Mouse (Mus musculus) embryonic facial prominence, embryonic 13.5 days (tissue): ENCODE measurements around the gene Gm813. TPM values are rescaled to one million over a fixed set of nuclear protein-coding genes. Genes with fewer than 3 reads are reported as not detected.
"Not testable (repeated sequence)": the region's sequence is repeated elsewhere in the genome, so short reads cannot be mapped to it uniquely, and the experiment has no call there.

ENCODE experiments used
- ATAC-seq: fragments of 200-750 bp; cut with Nextera tagmentation; 2 replicates; pipeline ENCODE4 v1.8.0; 2017; ENCODE audit warnings: low read depth; ENCODE audit not compliant: insufficient number of reproducible peaks, insufficient read depth, low FRiP score, low TSS enrichment
- H3K27ac ChIP-seq: fragments of 300-500 bp; sonication (generic); 2 replicates; pipeline ENCODE4 v1.5.1; 2015; ENCODE audit warnings: moderate library complexity, mild to moderate bottlenecking, inconsistent platforms
- H3K27me3 ChIP-seq: fragments of 300-500 bp; sonication (generic); 2 replicates; pipeline ENCODE4 v1.6.1; 2015; ENCODE audit warnings: mild to moderate bottlenecking, inconsistent platforms
- H3K36me3 ChIP-seq: fragments of 300-500 bp; sonication (generic); 2 replicates; pipeline ENCODE4 v1.6.1; 2015; ENCODE audit warnings: mild to moderate bottlenecking, inconsistent platforms
- H3K4me1 ChIP-seq: fragments of 300-500 bp; sonication (generic); 2 replicates; pipeline ENCODE4 v1.6.1; 2015; ENCODE audit warnings: inconsistent platforms
- H3K4me2 ChIP-seq: fragments of 300-500 bp; sonication (generic); 2 replicates; pipeline ENCODE4 v1.6.1; 2015; ENCODE audit warnings: moderate library complexity, mild to moderate bottlenecking, inconsistent platforms
- H3K4me3 ChIP-seq: fragments of 300-500 bp; sonication (generic); 2 replicates; pipeline ENCODE4 v1.5.1; 2015; ENCODE audit warnings: mild to moderate bottlenecking, inconsistent platforms
- H3K9ac ChIP-seq: fragments of 300-500 bp; sonication (generic); 2 replicates; pipeline ENCODE4 v1.6.1; 2015; ENCODE audit warnings: mild to moderate bottlenecking, inconsistent platforms
- H3K9me3 ChIP-seq: fragments of 300-500 bp; sonication (generic); 2 replicates; pipeline ENCODE4 v1.6.1; 2016; ENCODE audit warnings: inconsistent platforms
- WGBS: fragments of 180-500 bp; shearing (Covaris S2); methylation state at CpG from one replicate; pipeline ENCODE4 v1.1.7; 2015; ENCODE audit warnings: mixed read lengths; 5-methylcytosine and 5-hydroxymethylcytosine counted together
- polyA plus RNA-seq: library from polyadenylated mRNA; unstranded; fragments of >200 nt; fragmentation: Nextera tagmentation; extraction: Ambion mirVana; gene quantifications from 2 replicates; pipeline ENCODE4 v1.2.1, GENCODE M21; 2015

Gene Gm813
- not detected in 2 replicates for polyA plus RNA-seq

DNA sequence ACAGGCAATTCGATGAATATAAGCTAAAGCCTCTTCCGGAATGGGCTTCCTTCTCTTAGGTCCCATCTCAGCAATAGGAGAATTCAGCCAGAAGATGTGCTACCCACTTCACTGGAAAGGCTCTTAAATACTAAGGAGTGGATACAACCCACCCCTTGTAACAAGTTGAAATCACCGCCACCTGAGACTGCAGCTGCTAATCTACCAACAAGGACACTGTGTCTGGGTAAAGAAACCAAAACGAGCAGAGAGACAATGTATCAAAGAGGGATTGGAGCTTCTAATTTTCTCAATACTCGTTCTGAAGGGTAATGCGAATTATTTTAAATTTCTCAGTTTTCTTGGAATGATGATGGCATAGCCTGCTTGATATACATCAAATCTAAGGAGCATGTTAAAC, at the start of gene Gm813:
Gene Gm813, minus strand, starts transcription at position 101 of the 400 bp plus-strand sequence.
- Histone ChIP-seq H3K36me3 (no peaks in the 10 kb centered on the region), H3K4me3 (no peak within 1 kb of the TSS), H3K4me2 (no peak within 1 kb of the TSS), H3K27ac (no peak within 1 kb of the TSS), H3K4me1 (no peaks in the 10 kb centered on the region), H3K27me3 (no peaks in the 10 kb centered on the region), H3K9me3 (no peaks in the 10 kb centered on the region), H3K9ac (no peak within 1 kb of the TSS)
- 89% methylated on average over 6 of the region's 6 CpGs for WGBS
- ATAC-seq: no peak

DNA sequence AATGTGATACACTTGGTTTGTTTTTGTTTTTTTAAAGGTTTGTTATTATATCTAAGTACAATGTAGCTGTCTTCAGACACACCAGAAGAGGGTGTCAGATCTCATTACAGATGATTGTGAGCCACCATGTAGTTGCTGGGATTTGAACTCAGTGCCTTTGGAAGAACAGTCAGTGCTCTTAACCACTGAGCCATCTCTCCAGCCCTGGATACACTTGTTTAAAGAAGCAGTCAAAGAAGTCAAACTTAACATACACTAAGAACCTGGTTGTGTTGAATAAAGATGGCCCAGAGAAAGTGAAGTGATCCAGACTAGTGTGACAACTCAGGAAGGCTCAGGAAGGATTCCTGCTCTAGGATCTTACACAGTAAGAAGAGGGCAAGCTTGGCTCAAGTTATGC, 48.4 kb upstream of the Gm813 start:
- H3K9me3 ChIP-seq, H3K4me1 ChIP-seq, ATAC-seq, H3K36me3 ChIP-seq, H3K27me3 ChIP-seq, H3K27ac ChIP-seq, H3K4me3 ChIP-seq, H3K4me2 ChIP-seq, H3K9ac ChIP-seq: not testable (repeated sequence)

DNA sequence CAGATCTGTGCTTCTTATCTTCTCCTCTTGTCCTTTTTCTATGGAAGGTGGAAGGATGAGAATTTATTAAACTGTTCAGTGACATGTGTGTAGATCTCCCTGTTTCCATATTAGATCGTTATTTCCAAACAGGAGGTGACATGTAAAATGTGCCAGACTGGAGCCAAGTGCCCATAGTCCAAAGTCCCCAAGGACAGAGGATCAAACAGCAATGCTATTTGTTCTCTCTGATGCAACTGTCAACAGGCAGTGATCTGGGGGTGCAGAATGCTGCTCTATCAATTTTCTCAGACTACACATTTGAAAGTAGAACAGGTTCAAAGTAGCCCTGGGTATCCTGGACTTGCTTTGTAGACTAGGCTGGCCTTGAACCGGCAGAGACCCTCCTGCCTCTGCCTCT, 47.0 kb upstream of the Gm813 start:
- Histone ChIP-seq H3K27ac (no peak overlapping the region), H3K4me1 (no peaks in the 10 kb centered on the region)

DNA sequence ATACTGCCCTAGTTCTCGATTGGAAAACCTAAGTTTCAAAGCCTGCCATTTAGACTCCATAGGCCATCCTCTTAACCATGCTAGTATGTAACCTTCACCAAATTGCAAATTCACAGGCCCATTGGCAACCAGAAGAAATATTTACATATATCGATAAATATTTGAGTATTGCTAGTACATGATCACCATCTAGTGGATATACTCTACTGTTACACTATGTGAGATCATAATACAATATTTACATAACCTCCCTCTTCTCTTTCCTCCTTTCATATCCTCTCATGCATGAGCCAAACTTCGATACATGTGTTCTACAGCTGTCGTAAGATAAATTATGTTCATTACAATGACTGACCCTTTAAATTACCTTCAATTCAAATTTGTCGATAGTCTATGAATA, 46.2 kb upstream of the Gm813 start:
- H3K9ac ChIP-seq: no peak overlapping the region
- no peaks in the 10 kb centered on the region for H3K27me3 ChIP-seq
- ATAC-seq: no peak
- no peaks in the 10 kb centered on the region for H3K4me1 ChIP-seq
- H3K36me3 ChIP-seq: no peaks in the 10 kb centered on the region
- no peak overlapping the region for H3K4me3 ChIP-seq
- WGBS: 68% methylated on average over 5 of the region's 5 CpGs
- no peak overlapping the region for H3K27ac ChIP-seq
- H3K4me2 ChIP-seq: no peak overlapping the region
- no peaks in the 10 kb centered on the region for H3K9me3 ChIP-seq

More for the DNA sequence above, 47.0 kb upstream of the Gm813 start:
- ATAC-seq: no peak
- no peak overlapping the region for H3K9ac ChIP-seq
- WGBS: 90% methylated on average over 2 of the region's 2 CpGs
- H3K4me3 ChIP-seq: no peak overlapping the region
- no peak overlapping the region for H3K4me2 ChIP-seq
- H3K9me3 ChIP-seq: no peaks in the 10 kb centered on the region
- H3K36me3 ChIP-seq: no peaks in the 10 kb centered on the region
- H3K27me3 ChIP-seq: no peaks in the 10 kb centered on the region

DNA sequence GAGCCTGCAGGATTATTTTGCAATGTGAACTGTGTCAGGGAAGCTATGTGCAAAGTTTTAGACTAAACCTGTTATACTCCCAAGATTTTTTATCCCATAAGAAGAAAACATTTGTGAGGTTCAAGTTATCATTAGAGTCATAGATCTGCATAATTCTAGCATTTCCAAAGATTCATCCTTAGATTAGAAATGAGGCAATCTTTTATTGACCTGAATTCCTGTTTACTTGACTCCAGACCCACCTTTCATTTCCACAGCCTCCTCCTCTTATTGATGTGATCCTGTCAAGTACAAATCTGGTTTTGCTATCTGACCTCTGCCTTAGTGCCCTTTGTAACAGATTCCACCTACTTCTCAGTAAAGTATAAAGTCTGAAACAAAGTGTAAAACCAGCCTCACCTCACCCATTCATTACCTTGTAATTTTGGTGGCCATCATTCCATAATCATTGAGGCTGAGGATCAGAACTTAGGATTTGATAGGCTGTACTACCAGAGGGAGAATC, 45.6 kb upstream of the Gm813 start:
- no peak overlapping the region for H3K4me2 ChIP-seq
- H3K27me3 ChIP-seq: no peaks in the 10 kb centered on the region
- no peak overlapping the region for H3K9ac ChIP-seq
- no peak overlapping the region for H3K27ac ChIP-seq
- no peak overlapping the region for H3K4me3 ChIP-seq
- no peaks in the 10 kb centered on the region for H3K9me3 ChIP-seq
- no peaks in the 10 kb centered on the region for H3K36me3 ChIP-seq
- 0 out of 2 replicates have a peak, but pooled peaks cover 5% of the 10 kb centered on the region for H3K4me1 ChIP-seq
- no peak for ATAC-seq

DNA sequence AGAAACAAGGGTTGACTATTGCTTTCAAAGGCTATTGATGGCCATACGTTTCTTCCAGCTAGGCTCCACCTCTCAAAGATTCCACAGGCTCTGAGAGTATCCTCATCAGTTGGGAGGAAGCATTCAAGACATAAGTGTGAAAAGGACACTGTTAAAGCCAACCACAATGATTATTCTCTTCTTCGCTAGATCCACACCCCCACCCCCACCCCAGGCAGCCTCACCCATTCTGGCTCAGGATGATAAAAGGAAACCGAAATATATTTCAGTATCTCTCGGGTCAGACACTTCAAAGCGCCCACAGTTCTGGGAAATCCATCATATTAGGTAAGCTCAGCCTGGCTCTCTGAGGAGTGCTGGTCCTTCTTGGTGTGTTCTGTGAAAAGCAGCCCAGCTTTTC, 45.0 kb upstream of the Gm813 start:
- no peaks in the 10 kb centered on the region for H3K9me3 ChIP-seq
- no peak overlapping the region for H3K27ac ChIP-seq
- ATAC-seq: no peak
- no peak overlapping the region for H3K4me3 ChIP-seq
- H3K4me2 ChIP-seq: no peak overlapping the region
- no peaks in the 10 kb centered on the region for H3K27me3 ChIP-seq
- no peaks in the 10 kb centered on the region for H3K36me3 ChIP-seq
- H3K9ac ChIP-seq: no peak overlapping the region
- WGBS: 75% methylated on average over 5 of the region's 5 CpGs
- 0 out of 2 replicates have a peak, but pooled peaks cover 5% of the 10 kb centered on the region for H3K4me1 ChIP-seq

DNA sequence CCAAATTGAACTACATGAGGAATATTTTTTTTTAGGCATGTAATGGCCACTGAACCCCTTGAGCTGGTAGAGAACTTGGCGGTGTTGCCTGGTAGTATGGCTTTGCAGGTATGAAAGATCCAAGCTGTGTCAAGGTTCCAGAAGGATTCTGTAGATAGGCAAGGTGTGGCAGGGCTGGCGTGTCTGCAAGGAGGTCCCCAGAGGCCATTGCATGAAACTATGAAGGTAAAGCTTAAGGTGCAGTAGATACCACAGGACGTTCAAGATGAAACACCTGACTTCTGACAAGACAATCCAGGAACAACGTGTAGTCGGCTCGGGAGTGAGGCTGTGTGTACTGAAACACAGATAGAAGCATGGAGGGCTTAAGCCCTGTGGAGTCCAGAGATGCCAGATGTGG, 41.9 kb upstream of the Gm813 start:
- Histone ChIP-seq H3K27me3 (no peaks in the 10 kb centered on the region), H3K27ac (no peak overlapping the region), H3K4me2 (no peak overlapping the region), H3K4me3 (no peak overlapping the region), H3K4me1 (0 out of 2 replicates have a peak, but pooled peaks cover 5% of the 10 kb centered on the region), H3K9ac (no peak overlapping the region), H3K9me3 (no peaks in the 10 kb centered on the region), H3K36me3 (no peaks in the 10 kb centered on the region)
- 88% methylated on average over 6 of the region's 6 CpGs for WGBS
- no peak for ATAC-seq

DNA sequence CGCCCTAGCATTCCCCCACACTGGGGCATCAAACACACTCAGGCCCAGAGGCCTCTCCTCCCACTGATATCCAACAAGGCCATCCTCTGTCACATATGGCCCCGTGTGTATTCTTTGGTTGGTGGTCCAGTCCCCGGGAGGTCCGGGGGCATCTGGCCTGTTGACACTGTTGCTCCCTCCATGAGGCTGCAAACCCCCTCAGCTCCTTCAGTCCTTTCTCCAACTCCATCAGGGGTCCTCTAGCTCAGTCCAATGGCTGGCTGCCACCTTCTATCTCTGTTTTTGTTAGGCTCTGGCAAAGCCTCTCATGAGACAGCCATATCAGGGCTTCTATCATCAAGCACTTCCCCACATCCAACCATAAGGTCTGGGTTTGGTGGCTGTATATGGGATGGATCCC, 39.7 kb upstream of the Gm813 start:
- Histone ChIP-seq H3K9ac (no peak overlapping the region), H3K4me2 (no peak overlapping the region), H3K27me3 (no peaks in the 10 kb centered on the region), H3K27ac (no peak overlapping the region), H3K36me3 (no peaks in the 10 kb centered on the region), H3K4me3 (no peak overlapping the region), H3K9me3 (no peaks in the 10 kb centered on the region), H3K4me1 (0 out of 2 replicates have a peak, but pooled peaks cover 5% of the 10 kb centered on the region)
- no peak for ATAC-seq
- WGBS: 87% methylated on average over 4 of the region's 4 CpGs

DNA sequence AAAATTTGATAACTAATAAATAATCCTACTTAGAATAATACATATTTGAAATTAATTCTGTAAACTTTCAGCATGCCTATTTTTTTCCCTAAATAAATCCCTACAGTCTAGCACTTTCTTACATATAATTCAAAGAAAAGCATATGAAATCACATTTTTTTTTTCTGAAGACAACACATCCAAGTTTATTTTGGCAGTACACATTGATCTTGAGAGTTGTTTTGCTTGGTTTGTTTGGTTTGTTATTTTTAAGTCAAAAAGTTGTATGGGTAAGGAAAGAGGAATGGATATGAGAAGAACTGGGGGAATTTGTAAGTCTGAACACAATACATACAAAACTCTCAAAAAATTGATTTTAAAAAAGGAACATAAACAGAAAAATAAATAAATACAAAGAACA, 39.0 kb upstream of the Gm813 start:
- H3K36me3 ChIP-seq: no peaks in the 10 kb centered on the region
- ATAC-seq: no peak
- H3K4me3 ChIP-seq: no peak overlapping the region
- H3K9me3 ChIP-seq: no peaks in the 10 kb centered on the region
- no peaks in the 10 kb centered on the region for H3K27me3 ChIP-seq
- no peak overlapping the region for H3K4me2 ChIP-seq
- H3K9ac ChIP-seq: no peak overlapping the region
- H3K27ac ChIP-seq: no peak overlapping the region
- 0 out of 2 replicates have a peak, but pooled peaks cover 5% of the 10 kb centered on the region for H3K4me1 ChIP-seq

DNA sequence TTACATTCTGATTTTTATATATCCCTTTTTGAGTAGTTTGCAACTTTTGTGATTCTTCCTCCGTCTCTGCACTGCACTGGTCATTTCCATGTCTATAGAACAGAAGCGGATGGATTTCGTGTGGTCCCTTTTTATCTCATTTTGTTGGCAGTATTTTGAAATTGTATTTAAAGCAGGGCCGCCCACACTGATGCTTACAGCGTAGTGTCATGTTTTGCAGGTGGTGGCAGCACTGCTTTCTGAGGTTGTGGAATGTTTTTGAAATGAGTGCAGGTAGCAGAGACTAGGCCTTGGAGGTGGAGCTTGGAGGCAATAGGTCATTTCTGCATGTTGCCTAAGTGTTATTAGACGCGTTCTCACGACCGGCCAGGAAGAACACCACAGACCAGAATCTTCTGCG, 33.2 kb upstream of the Gm813 start:
- Histone ChIP-seq H3K36me3 (no peaks in the 10 kb centered on the region), H3K4me1 (no peaks in the 10 kb centered on the region), H3K9me3 (no peaks in the 10 kb centered on the region), H3K4me3 (no peak overlapping the region), H3K27ac (no peak overlapping the region), H3K27me3 (no peaks in the 10 kb centered on the region), H3K9ac (no peak overlapping the region), H3K4me2 (no peak overlapping the region)
- no peak for ATAC-seq
- 93% methylated on average over 10 of the region's 10 CpGs for WGBS

DNA sequence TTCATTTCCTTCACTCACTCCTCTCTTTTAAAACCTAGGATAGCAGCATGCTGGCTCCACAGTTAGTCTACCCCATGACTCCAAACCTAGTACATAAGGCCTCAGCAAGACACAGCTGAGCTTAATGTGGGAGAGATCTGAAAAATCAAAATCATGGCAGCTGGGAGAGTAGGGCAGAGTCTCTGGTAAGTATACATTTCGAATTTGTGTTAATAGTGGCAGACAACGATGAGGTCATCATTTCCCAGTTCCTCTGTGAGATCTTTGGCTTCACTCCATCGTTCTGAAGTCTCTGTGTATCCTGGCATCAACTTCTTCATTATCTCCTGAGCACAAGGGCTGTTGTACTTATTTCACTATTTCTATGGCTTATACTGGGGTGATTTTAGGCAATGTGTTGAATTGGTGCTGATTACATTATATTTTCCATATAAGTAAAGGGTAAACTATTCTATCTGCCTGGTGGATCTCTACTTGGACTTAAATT, 22.0 kb upstream of the Gm813 start, which contains the start of gene E330017A01Rik:
Gene E330017A01Rik, minus strand, starts transcription at position 51 of the 487 bp plus-strand sequence.
- Histone ChIP-seq H3K4me3 (no peak within 1 kb of the TSS), H3K27me3 (no peaks in the 10 kb centered on the region), H3K36me3 (no peaks in the 10 kb centered on the region), H3K27ac (no peak within 1 kb of the TSS), H3K4me2 (no peak within 1 kb of the TSS), H3K4me1 (no peaks in the 10 kb centered on the region; the same call in 1 of the 2 replicates), H3K9ac (no peak within 1 kb of the TSS), H3K9me3 (no peaks in the 10 kb centered on the region)
- 88% methylated on average over 3 of the region's 3 CpGs for WGBS
- no peak for ATAC-seq

DNA sequence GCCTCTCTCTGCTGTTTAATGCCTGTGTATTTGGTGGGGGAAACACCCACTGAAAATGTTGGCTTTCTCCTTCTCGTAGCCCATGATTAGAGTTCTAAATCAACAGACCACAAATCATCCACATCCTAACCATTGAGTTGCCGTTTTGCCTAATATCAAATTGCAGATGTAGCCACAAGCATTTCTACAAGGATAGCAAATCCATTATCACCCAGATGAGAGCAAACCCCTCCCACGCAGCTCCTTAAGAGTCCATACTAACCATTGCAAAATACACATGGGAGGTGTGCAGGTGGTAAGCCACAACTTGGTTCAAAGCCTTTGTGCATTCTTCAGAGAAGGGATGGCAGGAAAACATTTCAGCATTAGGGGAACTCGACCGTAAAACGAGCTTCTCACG, 21.2 kb upstream of the Gm813 start:
- Histone ChIP-seq H3K36me3 (no peaks in the 10 kb centered on the region), H3K4me1 (no peaks in the 10 kb centered on the region; the same call in 1 of the 2 replicates), H3K4me2 (no peak overlapping the region), H3K27ac (no peak overlapping the region), H3K9me3 (no peaks in the 10 kb centered on the region), H3K27me3 (no peaks in the 10 kb centered on the region), H3K9ac (no peak overlapping the region), H3K4me3 (no peak overlapping the region)
- ATAC-seq: no peak
- WGBS: 65% methylated on average over 7 of the region's 7 CpGs
